Mouse (Mus musculus): ENCODE results near the gene Cacng3. TPM values are rescaled to one million over a fixed set of nuclear protein-coding genes. Genes with fewer than 3 reads are reported as not detected.
A peak's percentile ranks its signal among the peaks of the same experiment; 100 is the strongest.

Cacng3 gene
- not detected in 2 replicates for polyA plus RNA-seq (2015; fragmentation: Nextera tagmentation; extraction: Ambion mirVana)

DNA sequence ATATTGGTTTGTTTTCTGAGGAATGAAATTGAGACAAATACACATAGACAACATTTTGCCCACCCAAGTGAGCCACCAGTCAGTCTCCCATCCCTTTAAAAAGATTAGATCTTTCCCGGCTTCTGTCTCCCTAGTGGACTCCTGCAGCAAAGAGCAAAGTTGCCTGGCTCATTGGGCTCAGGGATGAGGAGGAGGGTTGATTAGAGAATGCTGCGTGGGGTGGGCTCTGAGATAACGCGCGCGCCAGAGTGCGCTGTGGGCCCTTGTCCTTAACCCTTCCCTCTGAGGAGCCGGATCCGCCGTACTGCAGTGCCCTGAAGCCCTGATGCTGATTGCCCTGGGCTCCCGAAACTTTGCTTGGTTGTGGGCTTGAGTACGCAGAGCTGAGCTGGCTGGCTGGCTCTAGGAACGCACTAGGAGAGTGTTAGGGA, at the start of gene Cacng3:
Gene Cacng3, plus strand, starts transcription at position 51 of the 431 bp plus-strand sequence.
- Histone ChIP-seq H3K9me3 (replicated peaks; ENCODE audit: low read length) (no peaks in the 10 kb centered on the region), H3K4me2 (ENCODE audit: low read length) (no peak within 1 kb of the TSS), H3K4me1 (replicated peaks; ENCODE audit: insufficient read depth, low read length) (no peaks in the 10 kb centered on the region), H3K27ac (no peak within 1 kb of the TSS), H3K9ac (ENCODE audit: low read depth, low read length) (no peak within 1 kb of the TSS), H3K27me3 (ENCODE audit: insufficient read depth, low read length) (no peaks in the 10 kb centered on the region), H3K36me3 (ENCODE audit: insufficient read depth, low read length) (no peaks in the 10 kb centered on the region), H3K4me3 (replicated peaks; ENCODE audit: low read depth, low read length) (no peak within 1 kb of the TSS)
- WGBS, result 10% methylated on average over 13 of the region's 13 CpGs
- TF ChIP-seq CTCF (IDR thresholded peaks at IDR 0.05; ENCODE audit: low read depth), result no peak
- no peak for DNase-seq (ENCODE audit: low spot score)
- ATAC-seq (replicated peaks; ENCODE audit: low FRiP score, low read depth), result 0 out of 2 replicates have a peak, but pooled peaks have one; percentile 21

GRCm38 (mm10) chr7:122622125-122622774, 48.0 kb upstream of the Cacng3 start:
- TF ChIP-seq CTCF (IDR thresholded peaks at IDR 0.05; ENCODE audit: low read depth), result no peak
- no peak overlapping the region for H3K4me2 ChIP-seq (ENCODE audit: low read length)
- no peaks in the 10 kb centered on the region for H3K27me3 ChIP-seq (ENCODE audit: insufficient read depth, low read length)
- H3K9ac ChIP-seq (ENCODE audit: low read depth, low read length), result no peak overlapping the region
- 28% methylated on average over 9 of the region's 9 CpGs for WGBS
- no peak overlapping the region for H3K27ac ChIP-seq
- ATAC-seq (replicated peaks; ENCODE audit: low FRiP score, low read depth), result no peak
- DNase-seq (ENCODE audit: low spot score), result peak; percentile 28
- H3K4me1 ChIP-seq (replicated peaks; ENCODE audit: insufficient read depth, low read length), result no peaks in the 10 kb centered on the region
- H3K4me3 ChIP-seq (replicated peaks; ENCODE audit: low read depth, low read length), result no peak overlapping the region
- no peaks in the 10 kb centered on the region for H3K9me3 ChIP-seq (replicated peaks; ENCODE audit: low read length)
- no peaks in the 10 kb centered on the region for H3K36me3 ChIP-seq (ENCODE audit: insufficient read depth, low read length)

GRCm38 (mm10) chr7:122623753-122624152, 46.5 kb upstream of the Cacng3 start:
- no peak overlapping the region for H3K9ac ChIP-seq (ENCODE audit: low read depth, low read length)
- WGBS, result 41% methylated on average over 1 of the region's 1 CpGs
- H3K4me2 ChIP-seq (ENCODE audit: low read length), result no peak overlapping the region
- no peak for DNase-seq (ENCODE audit: low spot score)
- H3K36me3 ChIP-seq (ENCODE audit: insufficient read depth, low read length), result no peaks in the 10 kb centered on the region
- H3K4me3 ChIP-seq (replicated peaks; ENCODE audit: low read depth, low read length), result no peak overlapping the region
- no peaks in the 10 kb centered on the region for H3K27me3 ChIP-seq (ENCODE audit: insufficient read depth, low read length)
- no peak for ATAC-seq (replicated peaks; ENCODE audit: low FRiP score, low read depth)
- no peaks in the 10 kb centered on the region for H3K9me3 ChIP-seq (replicated peaks; ENCODE audit: low read length)
- no peak; the same call in 1 of the 2 replicates for TF ChIP-seq CTCF (IDR thresholded peaks at IDR 0.05; ENCODE audit: low read depth)
- no peaks in the 10 kb centered on the region for H3K4me1 ChIP-seq (replicated peaks; ENCODE audit: insufficient read depth, low read length)
- H3K27ac ChIP-seq, result no peak overlapping the region

DNA sequence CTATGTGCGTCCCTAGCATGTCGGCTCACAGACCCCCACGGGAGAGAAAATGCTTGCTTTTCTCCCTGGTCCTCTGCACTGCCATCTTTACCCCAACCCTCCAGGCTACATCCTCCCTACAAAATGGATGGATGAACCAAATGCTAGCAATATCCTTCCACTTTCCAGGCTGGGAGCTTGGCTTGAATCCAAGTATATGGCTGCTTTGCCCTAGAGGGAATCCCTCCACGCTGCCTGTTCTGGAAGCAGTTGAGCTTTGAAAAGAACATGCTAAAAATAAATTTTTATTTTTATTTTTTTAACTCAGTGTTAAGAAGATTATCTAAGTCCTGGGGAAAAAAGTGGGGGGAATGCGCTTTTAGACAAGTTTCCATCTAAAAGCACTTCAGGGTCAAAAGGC, 42.2 kb upstream of the Cacng3 start:
- ATAC-seq (replicated peaks; ENCODE audit: low FRiP score, low read depth) (no peak), DNase-seq (ENCODE audit: low spot score) (no peak)
- no peak overlapping the region for H3K4me2 ChIP-seq (ENCODE audit: low read length)
- no peaks in the 10 kb centered on the region for H3K4me1 ChIP-seq (replicated peaks; ENCODE audit: insufficient read depth, low read length)
- TF ChIP-seq CTCF (IDR thresholded peaks at IDR 0.05; ENCODE audit: low read depth), result no peak
- H3K36me3 ChIP-seq (ENCODE audit: insufficient read depth, low read length), result no peaks in the 10 kb centered on the region
- no peaks in the 10 kb centered on the region for H3K27me3 ChIP-seq (ENCODE audit: insufficient read depth, low read length)
- no peak overlapping the region for H3K27ac ChIP-seq
- no peaks in the 10 kb centered on the region for H3K9me3 ChIP-seq (replicated peaks; ENCODE audit: low read length)
- no peak overlapping the region for H3K4me3 ChIP-seq (replicated peaks; ENCODE audit: low read depth, low read length)
- whole genome bisulfite sequencing, result 86% methylated on average over 5 of the region's 5 CpGs
- H3K9ac ChIP-seq (ENCODE audit: low read depth, low read length), result no peak overlapping the region

- H3K36me3 ChIP-seq (ENCODE audit: insufficient read depth, low read length), result no peaks in the 10 kb centered on the region
- 87% methylated on average over 2 of the region's 2 CpGs for WGBS
- H3K4me1 ChIP-seq (replicated peaks; ENCODE audit: insufficient read depth, low read length), result no peaks in the 10 kb centered on the region
- DNase-seq (ENCODE audit: low spot score), result no peak
- TF ChIP-seq CTCF (IDR thresholded peaks at IDR 0.05; ENCODE audit: low read depth), result no peak
- H3K9me3 ChIP-seq (replicated peaks; ENCODE audit: low read length), result no peaks in the 10 kb centered on the region
- no peaks in the 10 kb centered on the region for H3K27me3 ChIP-seq (ENCODE audit: insufficient read depth, low read length)
- no peak overlapping the region for H3K27ac ChIP-seq
- no peak overlapping the region for H3K4me2 ChIP-seq (ENCODE audit: low read length)
- no peak for ATAC-seq (replicated peaks; ENCODE audit: low FRiP score, low read depth)
- H3K4me3 ChIP-seq (replicated peaks; ENCODE audit: low read depth, low read length), result no peak overlapping the region
- no peak overlapping the region for H3K9ac ChIP-seq (ENCODE audit: low read depth, low read length)
These were observed 39.9 kb upstream of the Cacng3 start for GRCm38 (mm10) chr7:122630386-122630785.

DNA sequence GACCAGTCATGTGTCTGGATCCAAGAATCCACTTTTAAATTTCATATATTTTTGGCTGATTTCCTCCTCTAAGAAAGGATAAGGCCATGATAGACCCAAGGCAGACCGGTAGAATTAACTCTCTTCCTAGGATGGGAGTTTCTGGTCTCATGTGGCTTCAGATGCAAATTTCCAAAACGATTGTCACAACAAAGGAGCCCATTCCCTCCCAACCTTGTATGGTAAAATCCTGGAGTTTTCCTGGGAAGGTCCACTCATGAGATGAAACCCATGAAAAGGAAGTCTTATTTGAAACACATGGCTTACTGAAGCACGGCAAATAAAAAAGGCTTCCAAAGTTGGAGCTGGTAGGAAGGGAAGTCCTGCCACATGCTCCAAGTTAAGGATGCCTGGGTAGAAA, 39.1 kb upstream of the Cacng3 start:
- Histone ChIP-seq H3K27me3 (ENCODE audit: insufficient read depth, low read length) (no peaks in the 10 kb centered on the region), H3K36me3 (ENCODE audit: insufficient read depth, low read length) (no peaks in the 10 kb centered on the region), H3K4me2 (ENCODE audit: low read length) (no peak overlapping the region), H3K9ac (ENCODE audit: low read depth, low read length) (no peak overlapping the region), H3K9me3 (replicated peaks; ENCODE audit: low read length) (no peaks in the 10 kb centered on the region), H3K27ac (no peak overlapping the region), H3K4me1 (replicated peaks; ENCODE audit: insufficient read depth, low read length) (no peaks in the 10 kb centered on the region), H3K4me3 (replicated peaks; ENCODE audit: low read depth, low read length) (no peak overlapping the region)
- no peak for ATAC-seq (replicated peaks; ENCODE audit: low FRiP score, low read depth)
- no peak for DNase-seq (ENCODE audit: low spot score)
- TF ChIP-seq CTCF (IDR thresholded peaks at IDR 0.05; ENCODE audit: low read depth), result no peak
- WGBS, result 65% methylated on average over 3 of the region's 3 CpGs

DNA sequence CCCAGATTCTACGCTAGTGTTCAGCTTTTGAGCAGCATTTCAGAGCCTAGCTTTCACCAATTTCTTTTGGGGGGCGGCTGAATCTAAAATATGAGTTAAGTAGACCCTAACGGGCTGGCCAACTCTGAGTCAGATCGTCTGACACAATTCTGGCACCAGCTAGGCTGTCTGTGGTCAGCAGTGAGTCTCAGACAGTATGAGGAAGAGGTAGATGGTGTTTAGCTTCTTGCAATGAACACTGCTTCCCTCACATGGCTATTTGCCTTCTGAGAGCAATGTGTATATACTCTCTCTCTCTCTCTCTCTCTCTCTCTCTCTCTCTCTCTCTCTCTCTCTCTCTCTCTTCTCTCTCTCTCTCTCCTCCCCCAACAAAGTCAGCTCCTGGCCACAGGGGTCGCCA, 37.3 kb upstream of the Cacng3 start:
- no peaks in the 10 kb centered on the region for H3K9me3 ChIP-seq (replicated peaks; ENCODE audit: low read length)
- 79% methylated on average over 5 of the region's 5 CpGs for WGBS
- TF ChIP-seq CTCF (IDR thresholded peaks at IDR 0.05; ENCODE audit: low read depth), result no peak; the same call in 1 of the 2 replicates
- H3K36me3 ChIP-seq (ENCODE audit: insufficient read depth, low read length), result no peaks in the 10 kb centered on the region
- no peak overlapping the region for H3K4me3 ChIP-seq (replicated peaks; ENCODE audit: low read depth, low read length)
- DNase-seq (ENCODE audit: low spot score), result no peak
- no peaks in the 10 kb centered on the region for H3K27me3 ChIP-seq (ENCODE audit: insufficient read depth, low read length)
- H3K27ac ChIP-seq, result no peak overlapping the region
- H3K4me1 ChIP-seq (replicated peaks; ENCODE audit: insufficient read depth, low read length), result no peaks in the 10 kb centered on the region
- H3K9ac ChIP-seq (ENCODE audit: low read depth, low read length), result no peak overlapping the region
- H3K4me2 ChIP-seq (ENCODE audit: low read length), result no peak overlapping the region
- no peak for ATAC-seq (replicated peaks; ENCODE audit: low FRiP score, low read depth)
